Mouse (Mus musculus) olfactory bulb, adult 2 months (tissue): Measurements from ENCODE around the gene Skap1.

Experiments
- CTCF ChIP-seq: fragments of 200-500 bp; IDR thresholded peaks from 2 replicates; pipeline ENCODE4 v1.5.1; 2012; ENCODE audit warnings: low read depth, mild to moderate bottlenecking, low read length, moderate library complexity; ENCODE audit not compliant: insufficient read depth
- POLR2A ChIP-seq: fragments of 200-500 bp; IDR thresholded peaks from 2 replicates; pipeline ENCODE4 v1.6.1; 2012; ENCODE audit warnings: mild to moderate bottlenecking, low read depth, low read length, moderate library complexity; ENCODE audit not compliant: insufficient read depth

DNA sequence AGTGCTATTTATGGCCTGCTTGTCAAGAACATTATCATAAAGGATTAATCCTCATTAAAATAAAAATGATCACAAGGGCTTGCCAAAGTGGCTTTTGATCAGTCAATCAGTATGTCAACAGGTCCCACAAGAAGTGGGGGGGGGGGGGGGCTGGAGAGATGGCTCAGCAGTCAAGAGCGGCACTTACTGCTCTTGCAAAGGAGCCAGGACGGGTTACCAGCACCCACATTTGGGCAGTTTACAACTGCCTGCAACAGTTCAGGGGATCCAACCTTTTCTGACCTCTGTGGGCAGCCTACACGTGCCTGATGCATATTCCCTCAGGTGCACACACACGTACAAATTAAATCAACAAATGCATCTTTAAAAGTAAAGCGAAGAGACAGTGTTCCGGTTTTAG is 141.1 kb downstream of the Skap1 start:
- TF ChIP-seq CTCF (no peak), POLR2A (no peak)
